Mouse (Mus musculus): ENCODE data around the gene Pfn1. TPM values are rescaled to one million over a fixed set of nuclear protein-coding genes. Genes with fewer than 3 reads are reported as not detected.

Pfn1 gene
- polyA plus RNA-seq, 1 experiment: 1,131 TPM

DNA sequence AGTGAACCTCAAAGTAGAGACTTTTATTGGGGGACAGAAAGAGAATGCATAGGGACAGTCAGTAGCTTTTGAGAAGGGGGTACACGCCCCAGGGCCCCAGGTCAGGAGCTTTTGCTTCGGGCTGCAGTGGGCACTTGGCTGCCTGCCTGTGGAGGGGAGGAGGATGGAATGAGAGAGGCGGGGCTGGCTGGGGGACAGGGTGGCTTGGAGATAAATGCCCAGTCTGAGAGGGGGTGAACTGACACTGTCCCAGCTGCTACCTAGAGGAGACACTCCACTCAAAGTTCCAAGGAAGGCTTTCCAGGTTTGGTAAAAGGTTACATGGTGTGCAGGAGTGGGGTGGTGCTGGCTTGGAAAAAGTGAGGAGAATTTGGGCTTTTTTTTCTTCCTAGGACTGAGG, 2.5 kb upstream of the Pfn1 start, which contains the start of gene Eno3:
TSS of gene Eno3 (plus strand) at position 239 of the 400 bp plus-strand sequence.
- peak within 1 kb of the TSS; percentile 96 for H3K27ac ChIP-seq (ENCODE audit: insufficient read depth, low read length)
- 0 out of 2 replicates have a peak, but pooled peaks have one; percentile 24 for TF ChIP-seq POLR2A (IDR thresholded peaks at IDR 0.05; ENCODE audit: low read depth, low read length)
- no peak for TF ChIP-seq CTCF (IDR thresholded peaks at IDR 0.05; ENCODE audit: borderline replicate concordance, insufficient read depth, low read length)
- peak within 1 kb of the TSS; percentile 39 for H3K4me3 ChIP-seq (ENCODE audit: insufficient read depth, low read length)
- peaks cover 14% of the 10 kb centered on the region for H3K4me1 ChIP-seq (ENCODE audit: control insufficient read depth, insufficient read depth, low read length)

DNA sequence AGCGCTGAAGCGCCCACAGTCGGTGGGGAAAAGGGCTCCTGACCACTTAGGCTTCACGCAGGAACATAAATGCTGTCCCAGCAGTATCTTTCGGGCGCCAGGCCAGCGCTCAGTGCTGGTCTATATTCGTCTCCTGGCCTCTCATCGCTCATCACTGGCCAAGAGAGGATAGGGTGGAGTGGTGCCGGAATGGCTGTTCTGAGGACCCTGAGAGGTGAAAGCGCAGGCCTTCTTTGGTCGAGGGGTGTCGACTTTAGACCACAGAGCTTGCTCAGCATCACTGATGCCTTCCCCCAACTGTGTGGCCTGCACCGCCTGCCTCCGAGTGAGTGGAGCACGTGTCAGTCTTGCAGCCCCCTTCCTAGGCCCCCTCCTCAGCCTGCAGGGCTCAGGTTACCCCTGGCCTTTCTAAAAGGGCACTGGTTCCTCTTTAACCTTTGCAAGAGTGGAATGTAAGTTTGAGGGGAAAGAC, 2.0 kb upstream of the Pfn1 start:
- Histone ChIP-seq H3K27ac (ENCODE audit: insufficient read depth, low read length) (peak overlapping the region; percentile 96), H3K4me3 (ENCODE audit: insufficient read depth, low read length) (peak overlapping the region; percentile 39), H3K4me1 (ENCODE audit: control insufficient read depth, insufficient read depth, low read length) (peaks cover 14% of the 10 kb centered on the region)
- TF ChIP-seq CTCF (IDR thresholded peaks at IDR 0.05; ENCODE audit: borderline replicate concordance, insufficient read depth, low read length): no peak
- TF ChIP-seq POLR2A (IDR thresholded peaks at IDR 0.05; ENCODE audit: low read depth, low read length): no peak; the same call in 1 of the 2 replicates

DNA sequence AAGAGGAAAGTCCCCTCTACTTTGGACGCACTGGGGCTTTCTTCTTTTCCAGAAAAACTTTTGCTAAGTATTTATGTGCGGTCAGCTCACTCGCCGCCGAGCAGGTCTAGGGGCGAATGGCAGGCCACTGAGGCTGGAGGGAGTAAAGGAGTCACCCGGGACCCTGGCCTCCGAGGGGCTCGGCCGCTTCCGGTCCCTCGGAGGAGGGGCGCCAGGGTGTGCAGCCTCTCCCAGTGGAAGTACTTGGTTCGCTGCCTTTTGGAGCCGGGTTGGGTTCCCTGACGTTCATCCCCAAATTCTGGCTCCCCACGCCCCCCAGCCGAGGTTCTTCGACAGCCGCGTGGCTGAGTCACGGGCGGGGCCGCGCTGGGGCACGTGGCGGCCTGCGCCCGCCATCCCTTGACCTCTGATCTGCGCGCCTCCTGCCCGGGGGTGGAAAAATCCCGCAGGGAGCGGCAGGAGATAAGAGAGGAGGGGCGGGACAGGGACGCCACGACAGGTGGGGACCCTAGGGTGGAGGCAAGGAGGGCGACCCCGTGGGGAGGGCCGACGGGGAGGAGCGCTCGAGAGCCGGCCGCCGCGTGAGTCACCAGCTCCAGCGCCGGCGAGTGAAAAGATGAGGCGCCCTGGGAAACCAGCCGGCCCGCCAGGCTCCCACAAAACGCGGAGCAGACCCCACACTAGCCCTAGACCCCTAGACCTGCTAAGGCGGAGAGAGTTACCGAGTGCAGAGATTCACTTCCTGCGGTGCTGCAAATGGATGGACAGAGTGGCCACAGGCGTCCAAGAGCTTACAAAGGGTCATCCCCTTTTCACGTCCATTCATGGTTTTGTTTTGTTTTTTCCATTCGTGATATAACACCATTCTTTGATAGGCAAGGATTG, 1.4 kb upstream of the Pfn1 start:
- peak overlapping the region; percentile 44 for H3K4me3 ChIP-seq (ENCODE audit: insufficient read depth, low read length)
- TF ChIP-seq POLR2A (IDR thresholded peaks at IDR 0.05; ENCODE audit: low read depth, low read length) (peak; percentile 53), CTCF (IDR thresholded peaks at IDR 0.05; ENCODE audit: borderline replicate concordance, insufficient read depth, low read length) (no peak)
- H3K27ac ChIP-seq (ENCODE audit: insufficient read depth, low read length): peak overlapping the region; percentile 96
- H3K4me1 ChIP-seq (ENCODE audit: control insufficient read depth, insufficient read depth, low read length): peaks cover 16% of the 10 kb centered on the region

DNA sequence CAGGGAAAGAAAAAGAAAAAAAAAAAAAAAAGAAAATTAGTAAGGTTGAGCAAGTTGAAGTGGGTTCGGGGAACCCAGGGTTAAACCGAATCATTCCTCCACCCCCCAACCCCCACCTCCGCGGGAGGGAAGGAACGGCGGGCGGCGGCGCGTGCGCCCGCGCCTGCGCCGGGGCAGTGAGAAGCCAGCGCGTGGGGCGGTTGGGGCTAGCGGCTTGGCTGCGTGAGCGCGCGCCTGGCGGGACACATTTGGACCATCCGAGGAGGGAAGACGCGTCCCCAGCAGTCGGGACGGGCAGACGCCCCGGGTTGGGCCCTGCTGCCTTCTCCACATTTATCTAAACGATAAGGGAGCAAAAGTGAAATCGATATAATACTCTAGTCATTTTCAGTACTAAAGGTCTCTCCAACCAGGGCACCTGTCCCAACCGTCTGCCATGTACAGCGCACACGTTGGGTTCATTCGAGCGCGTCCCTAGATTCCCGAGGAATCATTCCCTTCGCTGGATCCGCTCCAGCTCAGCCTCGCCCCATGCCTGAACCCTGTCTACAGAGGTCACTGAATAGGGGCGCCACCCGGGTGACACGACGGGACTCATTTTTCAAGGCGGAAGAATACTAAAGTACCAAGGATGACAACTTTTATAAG, 603 bp upstream of the Pfn1 start:
- TF ChIP-seq CTCF (IDR thresholded peaks at IDR 0.05; ENCODE audit: borderline replicate concordance, insufficient read depth, low read length): no peak
- peak; percentile 70; the same call in 1 of the 2 replicates for TF ChIP-seq POLR2A (IDR thresholded peaks at IDR 0.05; ENCODE audit: low read depth, low read length)
- peak overlapping the region; percentile 97 for H3K27ac ChIP-seq (ENCODE audit: insufficient read depth, low read length)
- peak overlapping the region; percentile 44 for H3K4me3 ChIP-seq (ENCODE audit: insufficient read depth, low read length)
- peaks cover 19% of the 10 kb centered on the region for H3K4me1 ChIP-seq (ENCODE audit: control insufficient read depth, insufficient read depth, low read length)

DNA sequence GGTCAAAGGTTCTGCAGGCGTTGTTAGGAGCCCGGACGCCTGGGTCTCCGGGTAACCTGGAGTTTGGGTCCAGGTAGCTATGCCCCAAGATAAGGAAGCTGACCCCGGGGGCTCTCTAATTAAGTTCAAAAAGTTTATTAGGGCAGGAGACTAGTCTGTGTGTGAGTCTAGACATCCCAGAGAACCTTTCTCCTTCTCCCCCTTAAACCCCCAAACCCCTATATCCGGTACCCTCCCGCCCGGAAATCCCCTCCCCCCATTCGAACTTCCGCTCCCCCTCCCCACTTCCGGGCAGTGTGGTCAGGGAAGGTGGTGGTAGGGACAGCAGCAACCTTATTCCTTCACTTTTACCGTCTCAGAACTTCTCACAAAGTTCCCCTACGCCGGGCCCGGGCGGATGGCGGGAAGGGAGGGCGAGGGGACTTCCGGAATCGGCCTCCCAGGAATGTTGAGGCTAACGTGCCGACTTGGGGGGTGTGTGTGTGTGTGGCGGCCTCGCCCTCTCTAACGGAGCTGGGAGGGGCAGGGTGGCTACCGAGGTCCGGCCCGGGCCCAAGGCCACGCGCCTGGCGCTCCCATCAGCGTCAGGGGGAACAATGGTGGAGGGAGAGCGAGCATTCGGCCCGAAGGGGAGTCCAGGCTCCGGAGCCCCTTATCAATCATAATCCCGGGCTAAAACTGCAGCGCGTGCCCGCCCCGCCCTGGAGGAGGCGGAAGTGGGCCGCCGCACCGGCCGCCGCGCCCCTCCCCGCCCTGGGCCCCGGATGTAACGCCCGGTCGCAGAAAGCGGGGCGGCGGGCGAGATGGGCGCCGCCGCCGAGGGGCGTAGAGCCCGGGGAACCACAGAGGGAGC, 873 bp downstream of the Pfn1 start:
- Histone ChIP-seq H3K4me3 (ENCODE audit: insufficient read depth, low read length) (peak overlapping the region; percentile 86), H3K27ac (ENCODE audit: insufficient read depth, low read length) (peak overlapping the region; percentile 98), H3K4me1 (ENCODE audit: control insufficient read depth, insufficient read depth, low read length) (peaks cover 17% of the 10 kb centered on the region; the same call in 1 of the 2 replicates)
- peak; percentile 53 for TF ChIP-seq POLR2A (IDR thresholded peaks at IDR 0.05; ENCODE audit: low read depth, low read length)
- no peak for TF ChIP-seq CTCF (IDR thresholded peaks at IDR 0.05; ENCODE audit: borderline replicate concordance, insufficient read depth, low read length)

DNA sequence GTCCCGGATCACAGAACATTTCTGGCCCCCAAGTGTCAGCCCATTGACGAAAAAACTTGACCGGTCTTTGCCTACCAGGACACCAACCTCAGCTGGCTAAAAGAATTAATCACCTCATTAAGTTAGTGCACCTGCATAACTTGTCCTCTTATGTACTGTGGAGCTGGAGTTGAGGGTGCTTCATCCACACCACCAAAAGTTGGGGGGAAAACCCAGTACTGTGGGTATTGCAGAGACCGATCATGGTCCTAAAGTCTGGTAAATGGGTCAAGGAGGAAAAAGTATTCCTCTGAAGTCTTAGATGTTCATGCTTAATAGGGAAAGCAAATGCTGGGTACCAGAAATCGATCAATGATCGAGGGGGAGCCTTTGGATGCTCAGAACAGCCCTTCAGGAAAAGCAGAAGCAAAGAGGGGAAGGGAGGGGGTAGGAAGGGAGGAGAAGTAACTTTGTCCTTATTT, 1.5 kb downstream of the Pfn1 start:
- Histone ChIP-seq H3K4me1 (ENCODE audit: control insufficient read depth, insufficient read depth, low read length) (peaks cover 13% of the 10 kb centered on the region; the same call in 1 of the 2 replicates), H3K27ac (ENCODE audit: insufficient read depth, low read length) (peak overlapping the region; percentile 87), H3K4me3 (ENCODE audit: insufficient read depth, low read length) (peak overlapping the region; percentile 86)
- TF ChIP-seq POLR2A (IDR thresholded peaks at IDR 0.05; ENCODE audit: low read depth, low read length) (no peak), CTCF (IDR thresholded peaks at IDR 0.05; ENCODE audit: borderline replicate concordance, insufficient read depth, low read length) (no peak)

DNA sequence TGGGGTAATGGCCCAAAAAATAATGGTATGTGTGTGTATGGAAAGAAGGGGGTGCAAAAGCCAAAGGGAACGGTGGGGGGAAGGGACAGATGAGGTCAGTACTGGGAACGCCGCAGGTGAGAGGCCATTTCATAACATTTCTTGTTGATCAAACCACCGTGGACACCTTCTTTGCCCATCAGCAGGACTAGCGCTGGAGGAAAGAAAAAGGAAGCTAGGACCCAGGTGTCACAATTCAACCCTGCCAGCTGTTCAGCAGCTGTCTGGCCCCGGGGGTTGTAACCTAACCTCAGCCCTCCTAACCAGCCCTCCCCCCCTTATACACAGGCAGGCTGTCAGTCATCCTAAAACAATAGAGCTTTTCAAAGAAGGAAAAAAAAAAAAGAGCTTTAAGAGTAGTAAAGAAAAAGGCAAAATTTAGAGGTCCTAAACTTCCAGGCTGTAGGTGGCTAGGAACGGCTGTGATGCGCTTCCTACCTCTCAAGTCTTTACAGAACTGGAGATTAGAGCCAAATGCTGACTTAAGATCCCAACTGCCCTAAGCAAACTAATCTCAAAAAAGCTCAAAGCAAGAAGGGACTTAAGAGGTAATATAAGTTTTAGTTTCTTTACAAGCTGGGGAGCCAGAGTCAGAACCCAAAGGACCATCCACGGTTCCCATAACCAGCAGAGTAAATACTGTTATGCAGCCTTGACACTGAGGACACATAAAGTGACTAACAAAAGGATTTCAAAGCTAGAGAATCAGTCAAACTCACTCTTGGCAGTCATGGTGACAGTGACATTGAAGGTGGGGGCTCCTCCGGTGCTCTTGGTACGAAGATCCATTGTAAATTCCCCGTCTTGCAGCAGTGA, 2.2 kb downstream of the Pfn1 start:
- peak overlapping the region; percentile 87 for H3K27ac ChIP-seq (ENCODE audit: insufficient read depth, low read length)
- H3K4me1 ChIP-seq (ENCODE audit: control insufficient read depth, insufficient read depth, low read length): peaks cover 11% of the 10 kb centered on the region; the same call in 1 of the 2 replicates
- TF ChIP-seq CTCF (IDR thresholded peaks at IDR 0.05; ENCODE audit: borderline replicate concordance, insufficient read depth, low read length): no peak
- no peak; the same call in 1 of the 2 replicates for TF ChIP-seq POLR2A (IDR thresholded peaks at IDR 0.05; ENCODE audit: low read depth, low read length)
- H3K4me3 ChIP-seq (ENCODE audit: insufficient read depth, low read length): peak overlapping the region; percentile 86

DNA sequence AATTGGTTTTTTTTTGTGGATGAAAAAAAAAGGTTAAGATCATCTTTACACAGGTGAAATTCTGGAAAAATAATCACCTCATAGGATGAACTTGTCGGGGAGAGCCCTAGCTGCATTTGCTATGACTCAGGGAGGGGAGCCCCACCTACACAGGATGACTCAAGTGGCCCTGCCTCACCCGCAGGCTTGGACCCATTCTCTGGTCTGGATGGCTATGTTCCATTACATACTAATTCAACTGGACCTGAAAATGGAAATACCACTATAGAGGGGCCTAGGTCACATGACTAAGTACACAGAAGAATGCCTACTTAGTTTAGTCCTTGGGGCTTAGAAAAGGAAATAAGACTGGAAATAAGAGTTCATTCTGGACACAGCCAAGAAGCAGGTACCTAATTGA, 3.1 kb downstream of the Pfn1 start:
- Histone ChIP-seq H3K4me3 (ENCODE audit: insufficient read depth, low read length) (peak overlapping the region; percentile 86), H3K4me1 (ENCODE audit: control insufficient read depth, insufficient read depth, low read length) (peaks cover 8% of the 10 kb centered on the region; the same call in 1 of the 2 replicates)

More for the DNA sequence above, 3.1 kb downstream of the Pfn1 start:
- H3K27ac ChIP-seq (ENCODE audit: insufficient read depth, low read length): peak overlapping the region; percentile 79; the same call in 1 of the 2 replicates
- TF ChIP-seq CTCF (IDR thresholded peaks at IDR 0.05; ENCODE audit: borderline replicate concordance, insufficient read depth, low read length): no peak
- TF ChIP-seq POLR2A (IDR thresholded peaks at IDR 0.05; ENCODE audit: low read depth, low read length): peak; percentile 16; the same call in 1 of the 2 replicates
